Mouse (Mus musculus) layer of hippocampus, adult 2 months (tissue): ENCODE data around the gene Slf2. TPM values are rescaled to one million over a fixed set of nuclear protein-coding genes. Genes with fewer than 3 reads are reported as not detected.

Experiments used
- DNase-seq, 2 experiments: peaks; one replicate each; pipeline ENCODE4 v3.0.0; 2022; ENCODE audit warnings: low spot score in 2 of 2
- H3K27ac ChIP-seq: fragments of 200-600 bp; 2 replicates; pipeline ENCODE4 v1.8.1; 2022
- H3K4me3 ChIP-seq: fragments of 200-600 bp; 2 replicates; pipeline ENCODE4 v1.8.1; 2022; ENCODE audit warnings: mild to moderate bottlenecking
- CTCF ChIP-seq: fragments of 200-600 bp; conservative IDR thresholded peaks from 2 replicates; pipeline ENCODE4 v1.8.1; 2022; ENCODE audit warnings: antibody characterized with exemption, mild to moderate bottlenecking, moderate library complexity
- total RNA-seq, 2 experiments: library from RNA; stranded (reverse); gene quantifications; 2 replicates each; pipeline ENCODE4 v1.2.3; 2021

The Slf2 gene
- total RNA-seq, 2 experiments from 2014 or later, result 35.6 to 43.9 TPM

DNA sequence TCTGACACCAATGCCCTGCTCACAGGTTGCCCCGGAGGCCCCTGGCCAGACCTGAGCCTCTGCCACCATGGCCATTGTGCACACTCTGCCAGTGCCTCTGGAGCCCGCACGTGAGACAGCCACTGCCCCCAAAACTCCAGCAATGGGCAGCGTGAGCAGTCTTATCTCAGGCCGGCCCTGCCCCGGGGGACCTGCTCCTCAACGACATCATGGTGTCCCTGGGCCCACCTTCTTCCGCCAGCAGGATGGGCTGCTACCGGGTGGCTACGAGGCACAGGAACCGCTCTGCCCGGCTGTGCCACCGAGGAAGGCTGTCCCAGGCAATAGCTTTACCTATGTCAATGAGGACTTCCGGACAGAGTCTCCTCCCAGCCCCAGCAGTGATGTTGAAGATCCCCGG is 90.4 kb downstream of the Slf2 start:
- Histone ChIP-seq H3K27ac (no peak overlapping the region), H3K4me3 (no peak overlapping the region)
- TF ChIP-seq CTCF, result no peak
- no peak for DNase-seq

DNA sequence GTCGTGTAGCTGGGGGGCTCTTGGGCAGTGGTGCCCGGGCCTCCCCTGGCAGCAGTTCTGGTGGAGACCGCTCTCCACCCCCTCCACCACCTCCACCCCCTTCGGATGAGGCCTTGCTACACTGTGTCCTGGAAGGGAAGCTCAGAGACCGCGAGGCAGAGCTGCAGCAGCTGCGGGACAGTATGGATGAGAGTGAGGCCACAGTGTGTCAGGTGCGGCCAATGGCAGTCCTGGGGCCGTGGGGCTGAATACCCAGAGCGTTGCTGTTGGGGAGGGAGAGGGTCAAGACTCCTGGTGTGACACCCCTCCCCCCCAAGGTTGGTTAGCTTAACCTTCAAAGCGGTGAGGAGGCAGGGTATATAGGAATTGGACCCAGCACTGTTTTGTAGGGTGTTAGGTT is 93.0 kb downstream of the Slf2 start:
- no peak overlapping the region for H3K4me3 ChIP-seq
- H3K27ac ChIP-seq, result no peak overlapping the region
- DNase-seq, result no peak
- TF ChIP-seq CTCF, result no peak

DNA sequence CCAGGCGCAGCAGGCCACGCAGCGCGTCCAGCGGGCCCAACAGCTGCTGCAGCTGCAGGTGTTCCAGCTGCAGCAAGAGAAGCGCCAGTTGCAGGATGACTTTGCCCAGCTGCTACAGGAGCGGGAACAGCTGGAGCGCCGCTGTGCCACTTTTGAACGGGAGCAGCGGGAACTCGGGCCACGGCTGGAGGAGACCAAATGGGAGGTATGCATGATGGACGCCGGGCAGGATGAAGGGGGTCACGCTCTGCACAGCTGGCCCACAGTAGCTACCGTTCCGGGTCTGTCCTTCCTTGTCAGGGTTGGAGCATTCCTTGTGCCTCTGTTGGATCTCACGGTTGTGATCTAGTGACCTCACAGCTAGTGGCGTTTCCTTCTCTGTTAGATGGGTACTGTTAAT is 93.8 kb downstream of the Slf2 start:
- no peak for TF ChIP-seq CTCF
- Histone ChIP-seq H3K4me3 (no peak overlapping the region), H3K27ac (no peak overlapping the region)
- no peak for DNase-seq

DNA sequence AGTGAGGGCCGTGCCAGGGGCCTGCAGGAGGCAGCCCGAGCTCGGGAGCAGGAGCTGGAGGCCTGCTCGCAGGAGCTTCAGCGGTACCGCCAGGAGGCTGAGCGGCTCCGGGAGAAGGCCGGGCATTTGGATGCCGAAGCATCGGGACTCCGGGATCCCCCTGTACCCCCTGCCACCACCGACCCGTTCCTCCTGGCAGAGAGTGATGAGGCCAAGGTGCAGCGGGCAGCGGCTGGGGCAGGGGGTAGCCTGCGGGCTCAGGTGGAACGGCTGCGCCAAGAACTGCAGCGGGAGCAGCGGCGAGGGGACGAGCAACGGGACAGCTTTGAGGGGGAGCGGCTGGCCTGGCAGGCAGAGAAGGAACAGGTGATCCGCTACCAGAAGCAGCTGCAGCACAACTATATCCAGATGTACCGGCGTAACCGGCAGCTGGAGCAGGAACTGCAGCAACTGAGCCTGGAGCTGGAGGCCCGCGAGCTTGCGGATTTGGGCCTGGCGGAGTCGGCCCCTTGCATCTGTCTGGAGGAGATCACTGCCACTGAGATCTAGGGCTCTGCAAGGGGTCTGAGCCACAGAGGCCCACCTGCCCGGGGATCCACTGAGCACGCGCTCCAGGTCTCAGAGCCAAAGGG is 95.1 kb downstream of the Slf2 start:
- Histone ChIP-seq H3K4me3 (no peak overlapping the region), H3K27ac (peak overlapping the region; percentile 82; the same call in 1 of the 2 replicates)
- TF ChIP-seq CTCF, result no peak
- DNase-seq, result no peak

DNA sequence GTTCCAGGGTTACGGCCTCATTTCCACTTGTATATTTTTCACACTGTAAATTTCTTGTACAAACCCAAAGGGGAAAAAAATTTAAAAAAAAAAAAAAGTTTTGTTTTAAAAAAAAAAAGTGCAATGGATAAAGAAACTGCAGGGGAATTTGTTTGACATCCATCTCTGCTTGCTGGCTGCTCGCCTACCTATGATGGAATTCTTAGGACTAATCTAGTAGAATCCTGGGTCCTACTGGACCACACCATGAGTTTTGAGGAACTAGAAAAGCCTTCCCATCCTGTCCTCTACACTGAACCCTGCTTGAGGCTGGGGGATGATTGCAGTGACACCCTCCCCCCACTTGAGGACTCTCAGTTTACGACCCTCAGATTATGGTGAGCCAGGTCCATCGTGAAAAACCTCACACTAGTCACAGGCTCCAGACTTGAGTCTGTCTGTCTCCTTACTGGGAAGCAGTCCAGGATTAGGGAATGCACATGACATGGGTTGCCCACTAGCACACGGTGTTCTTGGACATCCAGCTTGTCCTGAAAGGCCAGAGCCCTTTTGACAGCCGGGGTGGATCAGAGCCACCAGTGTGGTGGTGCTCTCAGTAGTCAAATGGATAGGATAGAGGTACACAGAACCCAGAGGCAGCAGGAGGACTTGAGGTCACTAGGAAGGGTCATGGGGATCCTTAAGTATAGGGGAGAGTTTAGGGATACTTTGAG is 96.2 kb downstream of the Slf2 start:
- H3K27ac ChIP-seq, result peak overlapping the region; percentile 82
- H3K4me3 ChIP-seq, result no peak overlapping the region
- no peak for DNase-seq
- TF ChIP-seq CTCF, result no peak

DNA sequence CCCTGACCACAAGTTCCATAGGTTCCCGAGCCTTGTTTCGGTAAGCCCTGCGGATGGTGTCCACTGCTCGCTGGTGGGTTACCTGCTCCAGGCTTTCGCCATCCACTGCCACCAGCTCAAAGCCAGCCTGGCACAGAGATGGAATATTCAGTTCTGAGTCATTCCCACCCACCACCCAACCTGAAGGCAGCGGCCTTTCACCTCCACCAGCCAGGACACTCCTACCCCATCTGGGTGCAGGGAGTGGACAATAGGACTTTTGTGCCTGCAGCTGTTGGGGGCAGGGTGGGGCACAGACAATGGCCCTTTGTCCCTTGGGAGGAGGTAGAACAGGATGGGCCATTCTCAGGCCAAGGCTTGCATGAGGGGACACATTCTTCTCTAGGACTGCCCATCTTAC is 96.9 kb downstream of the Slf2 start:
- TF ChIP-seq CTCF, result no peak
- DNase-seq, result no peak
- Histone ChIP-seq H3K27ac (peak overlapping the region; percentile 82), H3K4me3 (no peak overlapping the region)

DNA sequence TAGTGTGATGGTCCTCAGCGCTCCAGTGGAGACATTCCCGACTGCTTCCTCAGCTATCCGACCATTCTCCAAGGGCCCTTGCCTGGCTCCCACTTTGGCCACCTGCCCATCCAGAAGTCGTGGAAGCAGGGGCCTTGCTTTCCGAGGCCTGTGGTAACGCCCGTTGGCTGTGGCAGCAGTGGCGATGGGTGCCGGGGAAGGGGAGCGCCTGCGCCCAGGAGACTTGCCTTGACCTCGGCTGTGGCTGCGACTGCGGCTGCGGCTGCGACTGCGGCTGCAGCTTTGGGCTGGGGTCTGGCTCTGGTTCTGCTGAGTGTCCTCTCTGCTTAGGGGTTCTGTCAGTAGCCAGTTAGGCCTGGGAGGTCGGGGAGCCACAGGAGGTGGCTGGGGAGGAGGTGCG is 97.8 kb downstream of the Slf2 start:
- no peak overlapping the region for H3K4me3 ChIP-seq
- no peak for DNase-seq
- no peak for TF ChIP-seq CTCF
- H3K27ac ChIP-seq, result peak overlapping the region; percentile 82; the same call in 1 of the 2 replicates

DNA sequence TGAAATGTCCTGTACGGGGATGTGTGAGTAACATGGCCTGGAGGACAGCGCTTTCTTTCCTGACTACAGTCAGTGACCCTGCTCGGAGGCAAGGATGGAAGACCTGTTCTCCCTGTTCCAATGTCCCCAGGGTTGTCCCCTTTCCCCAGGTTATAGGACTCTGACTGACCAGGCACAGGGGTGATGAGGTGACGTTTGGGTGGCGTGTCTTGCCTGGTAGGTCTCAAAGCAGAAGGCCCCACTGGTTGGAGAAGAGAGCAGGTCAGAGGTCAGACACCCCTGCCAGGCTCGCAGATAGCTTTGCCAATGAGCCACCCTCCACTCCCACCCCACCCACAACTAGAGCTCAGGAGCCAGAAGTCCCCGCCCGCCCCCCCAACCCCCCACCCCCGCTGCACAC is 98.6 kb downstream of the Slf2 start:
- no peak for TF ChIP-seq CTCF
- H3K4me3 ChIP-seq, result no peak overlapping the region
- DNase-seq, result no peak
- H3K27ac ChIP-seq, result peak overlapping the region; percentile 82; the same call in 1 of the 2 replicates

DNA sequence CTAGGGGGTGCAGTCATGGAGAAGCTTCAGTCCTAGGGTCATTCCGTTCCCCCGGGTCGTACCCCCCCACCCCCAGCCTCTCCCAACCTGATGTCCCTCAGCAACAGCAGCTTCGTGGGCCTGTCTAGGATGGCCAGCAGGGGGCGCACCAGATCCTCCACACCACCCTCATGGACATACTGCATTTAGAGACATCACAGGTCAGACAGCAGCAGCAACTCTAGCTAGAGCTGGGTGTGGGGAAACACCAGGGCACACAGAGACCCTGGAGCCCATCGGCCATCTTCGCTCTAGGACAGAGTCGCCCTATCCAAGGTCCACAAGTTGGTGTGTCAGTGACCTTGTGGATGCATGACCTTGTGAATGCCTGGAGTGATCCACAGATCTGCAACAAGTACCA is 99.2 kb downstream of the Slf2 start:
- peak; percentile 78 for TF ChIP-seq CTCF
- Histone ChIP-seq H3K4me3 (no peak overlapping the region), H3K27ac (peak overlapping the region; percentile 68)
- peak in 1 of 2 experiments; percentile 64 for DNase-seq

DNA sequence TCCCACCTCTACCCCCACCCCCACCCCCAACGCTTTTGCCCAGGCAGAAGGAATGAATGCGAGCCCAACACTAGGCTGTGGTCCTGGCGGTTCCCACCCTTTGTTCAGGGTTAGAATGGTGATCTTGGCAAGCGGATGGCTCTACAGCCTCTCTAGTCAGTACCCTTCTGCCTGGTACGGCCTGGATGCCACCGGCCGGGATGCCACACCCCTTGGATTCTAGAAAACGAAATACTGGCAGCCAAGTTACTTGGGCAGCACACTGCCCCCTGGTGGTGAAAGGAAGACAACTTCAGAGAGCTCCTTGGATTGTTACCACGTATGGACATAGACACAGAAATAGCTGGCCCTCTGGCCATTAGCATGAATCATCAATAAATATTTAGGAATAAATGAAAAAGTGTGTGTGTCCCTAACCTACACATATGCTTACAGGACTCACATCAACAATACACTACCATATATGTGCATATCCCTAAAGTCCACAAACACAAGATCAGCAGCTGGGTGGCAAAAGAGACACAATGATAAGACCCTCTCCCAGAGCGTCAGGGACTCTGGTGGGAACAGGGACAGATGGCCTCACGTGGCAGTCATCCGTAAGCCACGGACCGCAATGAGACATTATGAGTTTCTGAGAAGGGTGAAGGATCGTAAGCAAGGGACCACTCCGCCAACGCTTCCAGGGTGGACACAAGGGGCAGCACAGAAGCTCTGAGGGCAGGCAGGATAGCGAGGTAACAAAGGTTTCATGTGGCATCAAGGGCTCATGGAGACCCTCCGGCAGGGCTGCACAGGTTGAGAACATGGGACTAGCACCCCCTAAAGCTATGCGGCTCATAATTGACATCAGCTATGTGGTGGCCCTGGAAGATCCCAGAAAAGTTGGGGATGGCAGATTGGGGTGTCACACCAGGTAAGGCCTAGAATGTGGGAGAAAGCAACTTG is 100.1 kb downstream of the Slf2 start:
- peak overlapping the region; percentile 45 for H3K4me3 ChIP-seq

DNA sequence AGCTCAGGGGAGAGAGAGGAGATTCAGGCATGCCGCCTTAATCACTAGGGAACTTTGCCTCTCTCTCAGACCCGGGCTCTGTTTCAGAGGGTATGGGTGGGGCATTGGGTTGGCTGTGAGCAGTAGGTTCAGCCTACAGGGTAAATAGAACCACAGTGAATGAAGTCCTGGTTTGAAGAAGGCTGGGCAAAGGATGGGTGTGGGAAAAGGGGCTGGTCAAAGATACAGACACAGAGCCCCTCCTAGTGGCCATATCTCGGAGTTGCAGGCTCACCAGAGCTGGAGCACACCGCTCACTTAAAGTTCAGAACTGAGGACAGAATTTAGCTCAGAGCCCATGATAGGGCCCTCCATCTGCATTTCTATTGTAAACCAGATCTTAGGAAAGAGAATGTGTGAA is 100.8 kb downstream of the Slf2 start:
- DNase-seq, result peak; percentile 74 to 81
- TF ChIP-seq CTCF, result peak; percentile 93
- peak overlapping the region; percentile 58; the same call in 1 of the 2 replicates for H3K27ac ChIP-seq
- H3K4me3 ChIP-seq, result no peak overlapping the region

More for the DNA sequence above, 100.1 kb downstream of the Slf2 start:
- peak overlapping the region; percentile 68 for H3K27ac ChIP-seq
- DNase-seq, result peak; percentile 79 to 82
- TF ChIP-seq CTCF, result peak; percentile 86

Other genes with a start within 250 kb of the Slf2 start
- under 1 TPM; 0.25 to 0.31 TPM for gene Pax2, start 175.1 kb upstream of the Slf2 start, total RNA-seq
- 10 to 100 TPM; 20.0 to 21.6 TPM for gene Sema4g, start 58.0 kb downstream of the Slf2 start, total RNA-seq
- 10 to 100 TPM; 14.7 to 15.3 TPM for gene Twnk, start 74.5 kb downstream of the Slf2 start, total RNA-seq
- 10 to 100 TPM; 38.6 to 41.1 TPM for gene Mrpl43, start 75.3 kb downstream of the Slf2 start, total RNA-seq
- 10 to 100 TPM; 28.5 to 30.1 TPM for gene Lzts2, start 83.3 kb downstream of the Slf2 start, total RNA-seq
- 1 to 10 TPM; 2.1 to 3.3 TPM for gene Pdzd7, start 114.6 kb downstream of the Slf2 start, total RNA-seq
- gene Sfxn3, start 116.4 kb downstream of the Slf2 start, total RNA-seq, result 10 to 100 TPM; 87.3 to 99.8 TPM
- gene Kazald1, start 144.1 kb downstream of the Slf2 start, total RNA-seq, result 1 to 10 TPM; 1.4 to 1.9 TPM
- gene Tlx1, start 219.5 kb downstream of the Slf2 start, total RNA-seq, result not detected